Comparison of ENCODE assay signal across 8 mouse cellular contexts in the genomic region with DNA sequence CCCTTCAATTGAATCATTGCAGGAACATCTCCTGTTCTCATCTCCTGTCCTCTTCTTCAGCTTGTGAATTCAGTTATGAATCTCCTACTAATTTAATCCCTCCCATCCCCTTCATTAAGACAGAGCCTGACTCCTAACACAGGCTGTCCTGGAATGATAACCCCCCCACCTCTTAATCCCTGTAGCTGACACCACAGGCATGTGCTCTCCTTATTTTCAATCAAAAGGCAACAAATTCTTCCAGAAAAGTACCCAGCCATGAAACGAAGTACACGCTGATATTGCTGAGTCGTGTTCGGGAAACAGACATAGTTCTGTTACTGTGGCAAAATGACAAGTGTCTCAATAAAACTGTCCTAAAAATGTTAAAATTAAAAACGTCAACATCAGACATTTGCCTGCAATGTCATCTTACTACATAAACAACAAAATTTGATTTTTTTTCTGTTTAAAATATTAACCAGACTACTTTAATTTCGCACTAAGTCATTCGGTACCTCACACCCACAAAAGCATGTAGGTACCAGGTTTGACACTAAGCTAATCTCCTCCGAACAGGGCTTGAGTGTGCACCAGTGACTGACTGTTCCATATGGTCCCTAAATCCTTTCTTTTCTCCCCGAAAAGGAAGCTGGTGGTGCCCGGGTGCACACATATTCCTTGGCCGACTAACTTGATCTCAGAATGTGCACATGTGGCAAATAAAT. TPM values are rescaled to one million over a fixed set of nuclear protein-coding genes. Genes with fewer than 3 reads are reported as not detected.
DNase-seq lines count a peak whose midpoint lies in the region; ATAC-seq and TF ChIP-seq lines count a peak whose summit lies in the region.

No protein-coding gene starts in this region.

- H3K27ac ChIP-seq in embryonic fibroblast, embryonic 13.5 days (ENCODE audit: insufficient read depth, low read length), result peak overlapping the region; percentile 15
- H3K27ac ChIP-seq in limb, embryonic 12.5 days, result peak overlapping the region; percentile 93; the same call in 1 of the 2 replicates

- H3K4me3 ChIP-seq in embryonic fibroblast, embryonic 13.5 days (ENCODE audit: insufficient read depth, low read length), result peak overlapping the region; percentile 91
- H3K4me3 ChIP-seq in limb, embryonic 12.5 days (replicated peaks), result peak overlapping the region; percentile 73

- H3K9ac ChIP-seq in limb, embryonic 12.5 days (replicated peaks), result peak overlapping the region; percentile 67; the same call in 1 of the 2 replicates

- peaks cover 46% of the 10 kb centered on the region for H3K36me3 ChIP-seq in limb, embryonic 12.5 days

- peak; percentile 21 for DNase-seq in embryo, embryonic 10.5 days (ENCODE audit: low spot score)
- no peak for DNase-seq in embryo, embryonic 9.5 days (ENCODE audit: extremely low spot score)
- DNase-seq in 416B (ENCODE audit: low read depth), result peak; percentile 18
- DNase-seq in retina, embryonic 14.5 days (ENCODE audit: low spot score), result peak; percentile 5
- DNase-seq in urinary bladder, postnatal 36 days (ENCODE audit: low spot score in 2 of 2), result no peak
- DNase-seq in frontal cortex, postnatal 25 days (ENCODE audit: low spot score in 2 of 2), result no peak

- TF ChIP-seq CTCF in embryonic fibroblast, embryonic 13.5 days (IDR thresholded peaks at IDR 0.05; ENCODE audit: borderline replicate concordance, insufficient read depth, low read length), result no peak

- peaks cover 2% of the 10 kb centered on the region for H3K4me1 ChIP-seq in embryonic fibroblast, embryonic 13.5 days (ENCODE audit: control insufficient read depth, insufficient read depth, low read length)
- H3K4me1 ChIP-seq in limb, embryonic 12.5 days (replicated peaks), result 0 out of 2 replicates have a peak, but pooled peaks cover 4% of the 10 kb centered on the region

- peak; percentile 2 for ATAC-seq in limb, embryonic 12.5 days (ENCODE audit: insufficient number of reproducible peaks, insufficient read depth, low FRiP score, low TSS enrichment, low read depth)

- H3K27me3 ChIP-seq in limb, embryonic 12.5 days, result no peaks in the 10 kb centered on the region

- WGBS in limb, embryonic 12.5 days, result 24% methylated on average over 11 of the region's 11 CpGs

- H3K9me3 ChIP-seq in limb, embryonic 12.5 days, result no peaks in the 10 kb centered on the region

- no peak; the same call in 1 of the 2 replicates for TF ChIP-seq POLR2A in embryonic fibroblast, embryonic 13.5 days (IDR thresholded peaks at IDR 0.05; ENCODE audit: low read depth, low read length)

- H3K4me2 ChIP-seq in limb, embryonic 12.5 days, result peak overlapping the region; percentile 56

RNA-seq across cellular contexts. Expression of a gene that starts 0.6 kb away (rescaled TPM):
- 243 and 245 TPM in 2 replicates for polyA plus RNA-seq in embryonic fibroblast, embryonic 13.5 days (2011; ENCODE audit: insufficient read length, low read depth, missing spikeins)
- 212 and 218 TPM in 2 replicates for polyA plus RNA-seq in limb, embryonic 12.5 days (2016; fragmentation: Nextera tagmentation; extraction: Ambion mirVana)

RNA-seq across cellular contexts. Expression of a gene that starts 0.8 kb away (rescaled TPM):
- 55.1 and 56.6 TPM in 2 replicates for polyA plus RNA-seq in embryonic fibroblast, embryonic 13.5 days (2011; ENCODE audit: insufficient read length, low read depth, missing spikeins)
- 34.3 and 36.4 TPM in 2 replicates for polyA plus RNA-seq in limb, embryonic 12.5 days (2016; fragmentation: Nextera tagmentation; extraction: Ambion mirVana)

Comparison
In these comparisons a context has a peak if more than half of its experiments do, and no peak if none do; other contexts are left out.
1. DNase-seq: peak in embryo, embryonic 10.5 days (single experiment), 416B (single experiment) and retina, embryonic 14.5 days (single experiment); none in embryo, embryonic 9.5 days (single experiment), urinary bladder, postnatal 36 days (0 of 2) and frontal cortex, postnatal 25 days (0 of 2).